Mouse (Mus musculus): ENCODE results near the gene Gnb3. TPM values are rescaled to one million over a fixed set of nuclear protein-coding genes. Genes with fewer than 3 reads are reported as not detected.

Gene Gnb3
- polyA plus RNA-seq, 1 experiment, result not detected

- no peak for TF ChIP-seq GATA1 (IDR thresholded peaks at IDR 0.05; ENCODE audit: low read length)
Measured at GRCm38 (mm10) chr6:124811701-124812560, 28.1 kb downstream of the Gnb3 start.

GRCm38 (mm10) chr6:124811403-124811665 lies 28.7 kb downstream of the Gnb3 start:
- no peak for TF ChIP-seq GATA1 (IDR thresholded peaks at IDR 0.05; ENCODE audit: low read length)

- no peak for TF ChIP-seq GATA1 (IDR thresholded peaks at IDR 0.05; ENCODE audit: low read length)
Measured at GRCm38 (mm10) chr6:124809775-124810538, 30.1 kb downstream of the Gnb3 start.

GRCm38 (mm10) chr6:124809052-124809774 lies 30.9 kb downstream of the Gnb3 start:
- TF ChIP-seq GATA1 (IDR thresholded peaks at IDR 0.05; ENCODE audit: low read length), result no peak

- no peak for TF ChIP-seq GATA1 (IDR thresholded peaks at IDR 0.05; ENCODE audit: low read length)
Measured at GRCm38 (mm10) chr6:124808358-124809012, 31.6 kb downstream of the Gnb3 start, which contains the start of gene Spsb2. Gene Spsb2, plus strand, starts transcription at chr6:124808661.

- no peak for TF ChIP-seq GATA1 (IDR thresholded peaks at IDR 0.05; ENCODE audit: low read length)
Measured at GRCm38 (mm10) chr6:124807986-124808357, 32.1 kb downstream of the Gnb3 start.

- no peak for TF ChIP-seq GATA1 (IDR thresholded peaks at IDR 0.05; ENCODE audit: low read length)
Measured at GRCm38 (mm10) chr6:124807366-124807765, 32.7 kb downstream of the Gnb3 start.

GRCm38 (mm10) chr6:124806446-124807140 lies 33.5 kb downstream of the Gnb3 start:
- TF ChIP-seq GATA1 (IDR thresholded peaks at IDR 0.05; ENCODE audit: low read length), result no peak

- no peak for TF ChIP-seq GATA1 (IDR thresholded peaks at IDR 0.05; ENCODE audit: low read length)
Measured at GRCm38 (mm10) chr6:124805341-124806321, 34.4 kb downstream of the Gnb3 start.

- TF ChIP-seq GATA1 (IDR thresholded peaks at IDR 0.05; ENCODE audit: low read length), result no peak
Measured at GRCm38 (mm10) chr6:124804341-124804740, 35.7 kb downstream of the Gnb3 start.

GRCm38 (mm10) chr6:124803061-124803460 lies 37.0 kb downstream of the Gnb3 start:
- no peak for TF ChIP-seq GATA1 (IDR thresholded peaks at IDR 0.05; ENCODE audit: low read length)

- TF ChIP-seq GATA1 (IDR thresholded peaks at IDR 0.05; ENCODE audit: low read length), result no peak
Measured at GRCm38 (mm10) chr6:124796200-124796599, 43.9 kb downstream of the Gnb3 start.

- TF ChIP-seq GATA1 (IDR thresholded peaks at IDR 0.05; ENCODE audit: low read length), result no peak
Measured at GRCm38 (mm10) chr6:124795781-124796180, 44.3 kb downstream of the Gnb3 start.

GRCm38 (mm10) chr6:124791911-124792310 lies 48.2 kb downstream of the Gnb3 start:
- no peak for TF ChIP-seq GATA1 (IDR thresholded peaks at IDR 0.05; ENCODE audit: low read length)
